Mouse (Mus musculus) right cerebral cortex, postnatal 10 days (tissue): Measurements from ENCODE around the gene Myh7b.

Source experiments
- DNase-seq, 2 experiments: peaks; one replicate each; pipeline ENCODE4 v3.0.0; 2021; ENCODE audit warnings: low spot score in 2 of 2

Gene Myh7b

DNA sequence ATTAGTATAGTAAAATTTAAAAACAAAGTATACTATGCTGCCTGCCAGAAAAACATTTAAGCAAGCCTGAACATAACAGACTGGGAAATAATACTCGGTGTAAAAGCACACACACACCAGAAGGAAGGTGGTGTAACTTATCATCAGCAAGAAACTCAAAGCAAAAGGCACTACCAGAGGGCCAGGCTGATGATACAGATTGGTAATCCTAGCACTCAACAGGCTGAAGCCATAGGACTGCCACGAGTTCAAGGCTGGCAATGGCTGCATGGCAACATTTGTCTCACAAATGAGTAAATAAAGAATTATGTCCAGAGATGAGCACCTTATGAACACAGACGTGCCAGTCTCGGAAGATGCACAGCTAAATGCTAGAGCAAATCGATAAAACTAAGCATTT is 72.8 kb downstream of the Myh7b start:
- no peak for DNase-seq
